Mouse (Mus musculus) activated CD4-positive, CD25-positive, alpha-beta regulatory T cell, adult 9 weeks (primary cell): Measurements from ENCODE around the gene Zfyve21. TPM values are rescaled to one million over a fixed set of nuclear protein-coding genes. Genes with fewer than 3 reads are reported as not detected.

Experiments used
- polyA plus RNA-seq: library from polyadenylated mRNA; unstranded; fragments of 100-300 nt; shearing (Covaris generic); gene quantifications from one replicate; pipeline ENCODE4 v1.2.1, GENCODE M21; 2017

Zfyve21 gene
- polyA plus RNA-seq = 10.0 TPM

DNA sequence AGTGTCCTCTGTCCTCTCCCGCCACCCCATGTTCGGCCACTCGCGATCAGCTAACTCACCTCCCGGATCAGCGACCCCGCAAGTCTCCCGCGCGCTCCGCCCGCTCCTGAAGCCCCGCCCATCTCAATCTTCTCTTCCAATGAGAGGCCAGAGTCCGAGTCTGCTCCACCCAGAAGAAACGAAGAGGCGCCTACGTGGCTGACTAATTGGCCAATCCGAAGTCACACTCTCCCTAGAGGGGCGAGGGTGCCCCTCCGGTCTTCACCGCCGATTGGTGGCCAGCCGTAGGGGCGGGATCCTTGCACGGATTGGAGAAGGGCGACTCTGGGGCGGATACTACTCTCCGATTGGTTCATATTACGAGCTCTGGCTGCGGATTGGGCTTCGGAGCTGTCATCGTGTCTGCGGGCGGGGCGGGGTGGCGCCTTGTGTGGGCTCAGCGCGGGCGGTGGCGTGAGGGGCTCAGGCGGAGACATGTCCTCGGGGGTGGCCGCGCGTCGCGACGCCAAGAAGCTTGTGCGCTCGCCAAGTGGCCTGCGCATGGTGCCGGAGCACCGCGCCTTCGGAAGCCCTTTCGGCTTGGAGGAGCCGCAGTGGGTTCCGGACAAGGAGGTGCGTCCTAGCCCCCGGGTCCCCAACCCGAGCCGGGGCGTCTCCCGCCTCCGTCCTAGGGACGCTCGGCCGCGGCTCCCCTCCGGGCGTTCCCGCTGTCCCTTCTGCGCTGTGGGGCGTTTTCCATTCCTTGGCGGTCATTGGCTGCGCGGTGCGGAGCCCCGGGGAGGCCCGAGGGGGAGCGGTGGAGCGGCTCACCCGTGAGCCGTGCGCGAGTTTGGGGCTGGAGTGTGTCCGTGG is at the start of gene Zfyve21, which contains the start of gene Xrcc3:
Zfyve21 (plus strand) TSS at position 405 of the 852 bp plus-strand sequence.
Xrcc3 (minus strand) TSS at position 108 of the 852 bp plus-strand sequence.

Other genes starting within 250 kb of the Zfyve21 start
- 13.5 TPM for gene Mark3, start 239.6 kb upstream of the Zfyve21 start, polyA plus RNA-seq
- 40.5 TPM for gene Ckb, start 141.8 kb upstream of the Zfyve21 start, polyA plus RNA-seq
- 20.0 TPM for gene Trmt61a, start 136.1 kb upstream of the Zfyve21 start, polyA plus RNA-seq
- gene Bag5, start 100.9 kb upstream of the Zfyve21 start, polyA plus RNA-seq = 36.4 TPM
- gene Apopt1, start 100.9 kb upstream of the Zfyve21 start, polyA plus RNA-seq = 51.3 TPM
- gene Klc1, start 55.3 kb upstream of the Zfyve21 start, polyA plus RNA-seq = 19.3 TPM
- 4.5 TPM for gene Xrcc3, start 297 bp upstream of the Zfyve21 start, polyA plus RNA-seq
- 4.6 TPM for gene Ppp1r13b, start 93.9 kb downstream of the Zfyve21 start, polyA plus RNA-seq
- gene Atp5mpl, start 152.8 kb downstream of the Zfyve21 start, polyA plus RNA-seq = 242 TPM
- gene Tdrd9, start 157.4 kb downstream of the Zfyve21 start, polyA plus RNA-seq = not detected
- gene Rd3l, start 167.1 kb downstream of the Zfyve21 start, polyA plus RNA-seq = not detected